Mouse (Mus musculus): ENCODE data around the gene Car8. TPM values are rescaled to one million over a fixed set of nuclear protein-coding genes. Genes with fewer than 3 reads are reported as not detected.
A peak's percentile ranks its signal among the peaks of the same experiment; 100 is the strongest.
"Not testable (repeated sequence)": the region's sequence is repeated elsewhere in the genome, so short reads cannot be mapped to it uniquely, and the experiment has no call there.

The Car8 gene
- polyA plus RNA-seq, 1 experiment from 2014 or later: 2.1 TPM

DNA sequence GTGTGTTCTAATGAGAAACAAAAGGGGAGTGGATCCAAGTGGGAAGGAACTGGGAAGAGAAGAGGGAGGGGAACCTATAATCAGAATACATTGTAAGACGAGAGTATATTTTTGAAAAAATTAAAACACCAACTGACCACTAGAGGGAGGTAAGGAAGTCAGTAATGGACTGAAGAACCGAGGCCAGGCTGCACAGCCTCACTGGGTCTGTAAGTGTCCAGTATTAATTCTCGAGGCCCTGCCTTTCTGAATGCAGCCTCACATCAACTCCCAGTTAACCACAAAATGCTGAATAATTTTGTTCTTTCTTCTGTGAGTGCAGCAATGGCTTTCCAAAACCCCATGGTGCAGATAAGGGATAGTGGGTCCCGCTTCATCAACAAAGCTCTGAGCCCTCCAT is 48.4 kb downstream of the Car8 start:
- no peaks in the 10 kb centered on the region for H3K9me3 ChIP-seq (replicated peaks)
- no peaks in the 10 kb centered on the region for H3K36me3 ChIP-seq
- H3K4me1 ChIP-seq: no peaks in the 10 kb centered on the region
- H3K27ac ChIP-seq (replicated peaks): no peak overlapping the region
- no peak for DNase-seq (ENCODE audit: low spot score)
- no peak overlapping the region for H3K4me3 ChIP-seq
- 79% methylated on average over 4 of the region's 4 CpGs for WGBS
- no peaks in the 10 kb centered on the region for H3K27me3 ChIP-seq (ENCODE audit: low read depth, poor library complexity, severe bottlenecking)

DNA sequence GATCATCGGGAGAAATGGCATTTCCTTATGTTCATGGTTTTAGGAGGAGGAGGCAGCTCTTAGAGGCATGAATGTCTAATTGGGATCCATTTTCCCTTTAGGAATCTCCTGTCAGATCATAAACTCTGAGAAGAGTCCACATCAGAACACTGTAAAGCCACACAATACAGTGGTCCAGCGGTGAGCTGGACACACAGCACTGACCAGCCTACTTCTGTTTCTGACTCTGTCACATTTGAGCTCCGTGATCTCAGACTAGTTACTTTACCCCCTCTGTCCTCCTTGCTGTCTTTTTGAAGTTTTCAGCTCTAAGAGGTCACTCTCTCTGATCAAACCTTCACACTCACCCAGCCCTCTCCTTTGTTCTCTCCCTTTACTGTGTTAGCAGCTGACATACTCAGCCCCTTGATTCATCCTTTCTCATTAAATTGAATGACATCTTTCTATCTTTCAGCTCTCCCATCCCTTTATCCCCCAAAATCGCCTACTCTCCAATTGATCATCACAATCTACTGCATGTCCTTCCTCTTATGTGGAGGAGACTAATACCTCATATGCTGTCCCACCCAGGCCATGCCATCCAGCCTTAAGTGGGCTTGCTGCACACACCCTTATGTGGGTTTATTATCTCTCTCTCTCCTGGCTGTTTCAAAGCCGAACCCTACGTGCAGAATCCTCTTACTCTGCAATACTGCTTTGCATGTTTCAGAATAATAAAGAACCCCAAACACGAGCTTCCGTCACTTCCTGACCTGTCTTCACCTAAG is 51.7 kb downstream of the Car8 start:
- Histone ChIP-seq H3K9me3 (replicated peaks) (no peaks in the 10 kb centered on the region), H3K27me3 (ENCODE audit: low read depth, poor library complexity, severe bottlenecking) (no peaks in the 10 kb centered on the region), H3K36me3 (no peaks in the 10 kb centered on the region), H3K4me3 (no peak overlapping the region), H3K4me1 (no peaks in the 10 kb centered on the region), H3K27ac (replicated peaks) (no peak overlapping the region)
- no peak for DNase-seq (ENCODE audit: low spot score)
- 82% methylated on average over 8 of the region's 8 CpGs for WGBS

DNA sequence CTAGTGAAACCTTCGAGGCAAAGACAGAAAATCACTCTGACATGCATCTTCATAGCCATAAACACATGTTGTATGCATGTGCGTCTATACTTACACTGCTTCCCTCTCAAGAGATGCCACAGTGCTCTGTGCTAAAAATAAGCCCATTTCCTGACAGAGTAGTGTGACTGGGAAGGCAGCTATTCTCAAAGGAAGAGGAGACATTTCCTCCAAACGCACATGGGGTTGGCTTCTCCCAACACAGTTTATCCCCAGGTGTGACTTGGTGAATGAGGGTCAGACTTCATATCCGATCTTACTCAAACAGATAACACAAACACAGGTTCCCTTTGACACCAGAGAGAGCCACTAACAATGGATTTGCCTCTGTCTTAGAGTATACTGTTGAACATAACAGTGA is 58.3 kb downstream of the Car8 start:
- H3K4me3 ChIP-seq: no peak overlapping the region
- no peak overlapping the region for H3K27ac ChIP-seq (replicated peaks)
- no peaks in the 10 kb centered on the region for H3K9me3 ChIP-seq (replicated peaks)
- no peaks in the 10 kb centered on the region for H3K27me3 ChIP-seq (ENCODE audit: low read depth, poor library complexity, severe bottlenecking)
- WGBS: 80% methylated on average over 4 of the region's 4 CpGs
- peaks cover 4% of the 10 kb centered on the region; the same call in 1 of the 2 replicates for H3K4me1 ChIP-seq
- no peak for DNase-seq (ENCODE audit: low spot score)
- no peaks in the 10 kb centered on the region for H3K36me3 ChIP-seq

DNA sequence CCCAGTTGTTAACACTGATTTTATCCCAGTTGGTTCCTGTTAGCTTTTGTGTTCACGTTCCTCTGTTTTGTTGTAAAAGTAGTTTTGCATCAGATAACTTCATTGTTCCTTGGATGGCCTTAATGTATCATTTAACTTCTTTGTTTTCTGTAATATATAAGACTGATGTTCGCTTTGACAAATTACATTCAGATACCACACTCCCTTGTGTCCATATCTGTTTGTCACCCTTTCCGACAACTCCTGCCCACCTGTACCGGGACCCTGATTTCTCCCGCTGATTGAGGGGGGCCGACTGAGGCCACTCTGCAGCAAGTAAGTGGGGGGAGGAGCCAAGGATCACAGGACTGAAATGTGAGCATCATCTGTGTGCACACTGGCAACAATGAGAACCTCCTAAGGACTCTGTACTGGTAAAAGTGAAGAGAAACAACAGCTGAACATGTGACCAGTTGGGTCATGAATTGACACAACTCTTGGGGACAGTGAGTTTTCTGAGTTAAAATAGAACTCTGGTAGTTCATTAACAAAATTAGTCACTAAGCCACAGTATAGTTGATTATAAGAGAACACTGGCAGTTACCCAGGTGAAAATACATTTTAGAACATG is 84.1 kb downstream of the Car8 start:
- Histone ChIP-seq H3K27ac (replicated peaks) (no peak overlapping the region), H3K9me3 (replicated peaks) (no peaks in the 10 kb centered on the region), H3K4me3 (no peak overlapping the region), H3K36me3 (no peaks in the 10 kb centered on the region), H3K4me1 (no peaks in the 10 kb centered on the region), H3K27me3 (ENCODE audit: low read depth, poor library complexity, severe bottlenecking) (no peaks in the 10 kb centered on the region)
- WGBS: 76% methylated on average over 6 of the region's 6 CpGs
- DNase-seq (ENCODE audit: low spot score): no peak

DNA sequence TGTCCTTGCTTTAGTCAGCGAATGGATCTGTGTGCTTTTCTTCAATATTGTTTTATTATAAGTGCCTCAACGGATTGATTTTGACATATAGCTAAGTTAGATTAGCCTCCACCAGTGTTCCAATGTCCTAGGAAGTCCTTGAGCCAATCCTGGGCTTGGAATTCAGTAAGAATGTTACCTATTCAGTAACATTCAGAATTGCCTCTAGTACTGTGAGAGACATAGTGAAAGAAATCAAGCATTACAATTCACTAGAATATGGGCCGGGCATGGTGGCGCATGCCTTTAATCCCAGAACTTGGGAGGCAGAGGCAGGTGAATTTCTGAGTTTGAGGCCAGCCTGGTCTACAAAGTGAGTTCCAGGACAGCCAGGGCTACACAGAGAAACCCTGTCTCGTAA is 84.9 kb downstream of the Car8 start:
- H3K9me3 ChIP-seq (replicated peaks); H3K4me1 ChIP-seq; DNase-seq (ENCODE audit: low spot score); H3K27ac ChIP-seq (replicated peaks); H3K36me3 ChIP-seq; H3K4me3 ChIP-seq; H3K27me3 ChIP-seq (ENCODE audit: low read depth, poor library complexity, severe bottlenecking): not testable (repeated sequence)
- 88% methylated on average over 5 of the region's 5 CpGs for WGBS

DNA sequence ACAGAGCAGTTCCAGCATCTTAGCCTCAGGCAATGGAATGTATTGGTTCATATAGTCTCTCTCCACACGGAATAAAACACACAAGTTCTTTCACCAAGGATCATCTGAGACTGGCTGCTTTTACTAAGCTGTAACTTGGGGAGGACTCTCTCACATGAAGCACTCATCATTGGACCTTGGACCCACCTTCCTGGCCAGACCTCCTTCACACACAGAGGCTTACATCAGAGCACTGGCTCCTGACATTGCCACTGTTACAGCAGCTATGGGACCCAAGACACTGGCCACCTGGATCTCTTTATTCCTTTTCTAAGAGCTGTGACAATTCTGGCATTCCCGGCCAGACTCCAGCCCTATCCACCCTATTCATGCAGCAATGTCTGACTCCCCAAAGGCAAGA is 101.4 kb downstream of the Car8 start:
- Histone ChIP-seq H3K27me3 (ENCODE audit: low read depth, poor library complexity, severe bottlenecking) (no peaks in the 10 kb centered on the region), H3K27ac (replicated peaks) (no peak overlapping the region), H3K36me3 (no peaks in the 10 kb centered on the region), H3K9me3 (replicated peaks) (no peaks in the 10 kb centered on the region), H3K4me1 (no peaks in the 10 kb centered on the region), H3K4me3 (no peak overlapping the region)
- no peak for DNase-seq (ENCODE audit: low spot score)
- 82% methylated on average over 2 of the region's 2 CpGs for WGBS

DNA sequence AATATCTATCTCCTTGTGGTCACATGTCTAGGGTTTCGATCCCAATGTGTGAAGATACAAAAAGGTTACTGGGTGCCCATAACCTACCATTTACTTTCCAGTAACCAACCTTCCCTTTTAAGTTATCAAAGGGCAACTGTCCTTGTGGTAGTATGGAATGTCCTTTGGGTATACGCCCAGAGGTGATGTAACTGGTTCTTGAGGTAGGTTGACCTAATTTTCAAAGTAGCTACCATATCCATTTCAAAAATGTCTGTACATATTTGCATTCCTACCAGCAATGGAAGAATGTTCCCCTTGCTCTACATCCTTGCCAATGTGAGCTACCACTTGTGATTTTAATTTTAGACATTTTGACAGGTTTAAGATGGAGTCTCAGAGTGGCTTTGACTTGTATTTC is 106.8 kb downstream of the Car8 start:
- 94% methylated on average over 2 of the region's 2 CpGs for WGBS
- Histone ChIP-seq H3K27ac (replicated peaks) (no peak overlapping the region), H3K4me3 (no peak overlapping the region), H3K4me1 (no peaks in the 10 kb centered on the region), H3K36me3 (no peaks in the 10 kb centered on the region), H3K9me3 (replicated peaks) (no peaks in the 10 kb centered on the region), H3K27me3 (ENCODE audit: low read depth, poor library complexity, severe bottlenecking) (no peaks in the 10 kb centered on the region)
- no peak for DNase-seq (ENCODE audit: low spot score)

DNA sequence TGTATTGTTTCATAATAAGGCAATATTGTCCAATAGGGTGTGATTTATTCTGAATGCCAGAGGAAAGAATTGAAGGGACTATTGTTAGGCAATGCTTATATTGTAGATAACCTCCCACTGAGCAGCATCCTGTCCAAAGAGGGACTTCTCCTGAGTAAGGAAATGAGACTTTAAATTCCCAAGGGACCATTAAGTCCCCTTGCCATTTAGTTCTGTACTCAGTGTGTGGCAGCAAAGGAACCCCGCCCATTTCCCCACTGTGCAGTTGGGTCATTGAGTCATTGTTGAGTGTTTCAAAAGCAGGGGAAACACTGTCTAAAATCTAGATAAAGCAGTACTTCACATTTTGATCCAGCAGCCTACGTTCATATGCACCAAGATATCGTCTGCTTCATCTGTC is 125.3 kb downstream of the Car8 start:
- Histone ChIP-seq H3K27ac (replicated peaks) (no peak overlapping the region), H3K27me3 (ENCODE audit: low read depth, poor library complexity, severe bottlenecking) (no peaks in the 10 kb centered on the region), H3K4me1 (no peaks in the 10 kb centered on the region), H3K36me3 (no peaks in the 10 kb centered on the region), H3K9me3 (replicated peaks) (no peaks in the 10 kb centered on the region), H3K4me3 (no peak overlapping the region)
- no peak for DNase-seq (ENCODE audit: low spot score)
- WGBS: 85% methylated on average over 3 of the region's 3 CpGs

DNA sequence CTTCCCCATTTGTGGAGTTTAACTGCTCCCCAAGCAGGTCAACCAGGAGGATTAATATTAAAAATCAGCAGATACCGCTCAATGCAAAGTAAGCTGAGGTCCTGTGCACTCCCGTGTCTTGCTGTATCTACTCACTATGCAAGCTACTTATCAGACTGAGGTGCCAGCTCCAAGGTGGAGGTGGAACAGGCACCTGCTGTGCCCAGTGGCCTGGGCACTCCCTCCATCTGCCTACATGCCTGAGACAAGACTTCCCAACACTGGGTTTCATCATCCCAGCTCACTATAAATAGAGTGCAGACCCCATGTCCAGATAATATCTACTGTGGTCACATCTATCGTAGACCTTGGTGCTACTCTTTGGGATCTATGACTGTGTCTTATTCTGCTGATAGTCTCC is 127.0 kb downstream of the Car8 start:
- no peaks in the 10 kb centered on the region for H3K27me3 ChIP-seq (ENCODE audit: low read depth, poor library complexity, severe bottlenecking)
- no peaks in the 10 kb centered on the region for H3K36me3 ChIP-seq
- no peak for DNase-seq (ENCODE audit: low spot score)
- H3K4me1 ChIP-seq: no peaks in the 10 kb centered on the region
- H3K4me3 ChIP-seq: no peak overlapping the region
- H3K27ac ChIP-seq (replicated peaks): no peak overlapping the region
- 98% methylated on average over 3 of the region's 3 CpGs for WGBS
- H3K9me3 ChIP-seq (replicated peaks): no peaks in the 10 kb centered on the region

DNA sequence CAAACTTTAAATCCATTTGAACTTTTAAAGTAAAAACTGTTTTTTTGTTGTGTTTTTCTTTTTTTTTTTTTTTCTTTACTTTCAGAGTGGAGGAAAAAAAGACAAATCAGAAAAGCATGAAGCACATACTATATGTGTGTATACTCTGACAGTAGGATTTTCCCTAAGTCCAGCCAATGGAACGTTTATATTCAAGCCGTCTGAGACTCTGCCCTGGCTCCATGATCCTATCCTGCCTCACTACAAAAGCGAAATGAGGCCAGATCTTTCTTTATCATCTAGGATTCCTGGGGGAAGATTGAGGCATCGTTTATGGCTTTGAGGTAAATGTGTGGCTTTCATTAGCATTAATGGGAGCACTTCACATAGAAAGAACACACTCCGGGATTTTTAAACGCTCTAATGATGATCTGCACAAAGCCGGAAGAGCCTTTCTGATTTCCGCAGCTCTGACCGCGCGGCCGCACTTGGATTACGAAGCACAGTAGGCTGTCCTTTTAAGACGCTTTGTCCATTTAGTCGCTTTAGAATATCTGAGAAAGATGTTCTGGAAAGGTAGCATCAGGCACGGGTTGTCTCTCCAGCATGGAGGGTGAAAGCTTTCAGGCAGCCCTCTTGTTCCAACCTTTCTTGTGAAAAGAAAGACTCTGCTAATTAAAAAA is 128.8 kb downstream of the Car8 start:
- H3K27ac ChIP-seq (replicated peaks): no peak overlapping the region

DNA sequence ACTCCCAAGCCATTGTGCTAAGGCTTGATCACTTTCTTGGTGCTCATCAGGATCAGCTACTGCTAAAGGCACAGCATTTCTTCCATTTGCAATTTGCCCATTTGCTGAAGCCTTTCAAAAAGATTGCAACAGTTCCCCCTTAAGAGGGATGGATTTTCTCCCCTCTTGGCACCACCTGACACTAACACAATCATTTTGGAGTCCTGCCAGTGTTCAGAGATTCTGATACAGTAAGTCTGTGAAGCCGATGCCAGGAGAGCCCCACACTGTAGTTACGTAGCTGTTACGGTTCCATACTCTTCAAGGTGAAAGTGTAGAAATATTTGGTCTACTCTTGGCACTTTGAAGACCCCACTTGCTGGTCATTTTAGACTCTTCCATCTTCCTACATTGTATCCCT is 137.4 kb downstream of the Car8 start:
- H3K4me1 ChIP-seq: peaks cover 11% of the 10 kb centered on the region
- no peaks in the 10 kb centered on the region for H3K36me3 ChIP-seq
- 96% methylated on average over 3 of the region's 3 CpGs for WGBS
- no peak for DNase-seq (ENCODE audit: low spot score)
- H3K27me3 ChIP-seq (ENCODE audit: low read depth, poor library complexity, severe bottlenecking): no peaks in the 10 kb centered on the region
- H3K27ac ChIP-seq (replicated peaks): no peak overlapping the region
- H3K4me3 ChIP-seq: no peak overlapping the region
- H3K9me3 ChIP-seq (replicated peaks): no peaks in the 10 kb centered on the region

More for the DNA sequence above, 128.8 kb downstream of the Car8 start:
- 78% methylated on average over 16 of the region's 16 CpGs for WGBS
- Histone ChIP-seq H3K4me3 (no peak overlapping the region), H3K4me1 (no peaks in the 10 kb centered on the region), H3K9me3 (replicated peaks) (no peaks in the 10 kb centered on the region), H3K36me3 (no peaks in the 10 kb centered on the region), H3K27me3 (ENCODE audit: low read depth, poor library complexity, severe bottlenecking) (no peaks in the 10 kb centered on the region)
- DNase-seq (ENCODE audit: low spot score): no peak

DNA sequence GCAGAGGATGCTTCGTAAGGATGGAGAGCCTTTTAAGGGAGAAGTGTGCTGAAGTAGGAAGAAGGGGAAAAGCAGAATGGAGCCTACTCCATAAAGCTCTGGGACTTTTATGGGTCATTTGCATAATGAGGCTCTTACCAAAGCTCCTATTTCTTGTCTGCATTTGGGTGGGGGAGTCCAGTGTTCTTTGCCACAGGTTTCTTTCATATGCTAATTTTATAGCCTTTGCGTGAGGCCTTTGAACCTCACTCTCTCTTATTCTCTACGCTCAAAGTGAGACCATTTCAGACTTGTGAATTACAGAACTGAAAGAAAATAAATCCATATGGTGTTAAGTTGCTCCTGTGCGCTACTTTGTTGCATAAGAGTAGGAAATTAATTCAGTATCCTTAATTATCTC is 140.8 kb downstream of the Car8 start:
- Histone ChIP-seq H3K9me3 (replicated peaks) (peaks cover 6% of the 10 kb centered on the region; the same call in 1 of the 2 replicates), H3K36me3 (no peaks in the 10 kb centered on the region), H3K4me3 (no peak overlapping the region), H3K27ac (replicated peaks) (no peak overlapping the region), H3K27me3 (ENCODE audit: low read depth, poor library complexity, severe bottlenecking) (no peaks in the 10 kb centered on the region), H3K4me1 (peaks cover 11% of the 10 kb centered on the region)
- no peak for DNase-seq (ENCODE audit: low spot score)
- WGBS: 49% methylated on average over 4 of the region's 4 CpGs

DNA sequence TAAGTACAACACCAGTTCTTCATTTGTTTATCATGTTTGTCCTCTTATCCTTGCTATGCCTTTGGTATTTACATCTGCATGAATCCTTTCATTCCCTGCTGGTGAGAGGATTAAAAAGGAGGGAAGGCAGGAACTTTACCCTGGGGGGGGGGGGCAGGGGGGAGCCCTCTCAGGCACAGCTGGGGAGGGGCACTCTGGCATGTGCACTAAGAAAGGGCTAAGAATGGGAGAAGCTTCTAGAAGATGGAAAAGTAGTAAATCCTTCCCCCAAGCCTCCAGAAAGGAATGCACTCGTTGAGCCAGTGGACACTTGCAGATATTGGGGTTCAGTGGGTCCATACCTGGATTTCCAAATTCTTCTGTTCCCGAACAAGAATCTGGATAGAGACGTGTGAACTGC is 141.2 kb downstream of the Car8 start:
- Histone ChIP-seq H3K36me3 (no peaks in the 10 kb centered on the region), H3K4me1 (peaks cover 11% of the 10 kb centered on the region), H3K9me3 (replicated peaks) (peaks cover 6% of the 10 kb centered on the region; the same call in 1 of the 2 replicates), H3K27me3 (ENCODE audit: low read depth, poor library complexity, severe bottlenecking) (no peaks in the 10 kb centered on the region), H3K27ac (replicated peaks) (0 out of 2 replicates have a peak overlapping the region, but pooled peaks have one; percentile 13), H3K4me3 (no peak overlapping the region)
- no peak for DNase-seq (ENCODE audit: low spot score)
- WGBS: 70% methylated on average over 3 of the region's 3 CpGs
